Mouse (Mus musculus) brain, embryonic 14.5 days (tissue): ENCODE results near the gene Fanca. TPM values are rescaled to one million over a fixed set of nuclear protein-coding genes. Genes with fewer than 3 reads are reported as not detected.

Source experiments
- DNase-seq: peaks from one replicate; pipeline ENCODE4 v3.0.0-alpha.2; 2011; ENCODE audit warnings: low read depth
- CTCF ChIP-seq: fragments of 200-500 bp; IDR thresholded peaks from 2 replicates; pipeline ENCODE4 v1.5.1; 2012; ENCODE audit warnings: inconsistent platforms, mild to moderate bottlenecking, moderate library complexity, borderline replicate concordance; ENCODE audit not compliant: insufficient read depth, insufficient read length; ENCODE audit errors: extremely low read depth
- POLR2A ChIP-seq: fragments of 200-500 bp; IDR thresholded peaks from 2 replicates; pipeline ENCODE4 v1.6.1; 2012; ENCODE audit warnings: mild to moderate bottlenecking, inconsistent platforms, borderline replicate concordance; ENCODE audit not compliant: poor library complexity, insufficient read depth, insufficient read length, severe bottlenecking; ENCODE audit errors: extremely low read depth
- polyA plus RNA-seq: library from polyadenylated mRNA; depleted of rRNA; stranded (reverse); fragments of >200 nt; gene quantifications from 2 replicates; pipeline ENCODE4 v1.2.3, GENCODE M21; 2012

Fanca gene
- polyA plus RNA-seq, 1 experiment: 19.4 TPM

DNA sequence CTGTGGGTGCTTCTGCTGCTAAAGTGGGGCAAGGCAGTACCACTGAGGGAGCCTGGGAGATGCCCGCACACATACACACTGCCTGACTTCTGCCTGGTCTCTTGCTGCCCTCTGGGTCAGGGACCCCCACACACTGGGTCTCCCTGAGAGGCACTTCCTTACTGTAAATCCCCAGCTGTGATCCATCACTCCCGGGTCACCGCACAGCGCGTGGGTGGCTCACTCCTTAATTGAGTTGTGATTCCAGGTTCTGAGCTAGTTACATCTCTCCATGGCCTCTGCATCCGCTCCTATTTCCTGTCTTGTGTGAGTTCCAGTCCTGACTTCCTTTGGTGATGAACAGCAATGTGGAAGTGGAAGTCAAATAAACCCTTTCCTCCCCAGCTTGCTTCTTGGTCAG lies 12.3 kb upstream of the Fanca start:
- no peak for TF ChIP-seq POLR2A
- no peak for TF ChIP-seq CTCF
- no peak for DNase-seq

DNA sequence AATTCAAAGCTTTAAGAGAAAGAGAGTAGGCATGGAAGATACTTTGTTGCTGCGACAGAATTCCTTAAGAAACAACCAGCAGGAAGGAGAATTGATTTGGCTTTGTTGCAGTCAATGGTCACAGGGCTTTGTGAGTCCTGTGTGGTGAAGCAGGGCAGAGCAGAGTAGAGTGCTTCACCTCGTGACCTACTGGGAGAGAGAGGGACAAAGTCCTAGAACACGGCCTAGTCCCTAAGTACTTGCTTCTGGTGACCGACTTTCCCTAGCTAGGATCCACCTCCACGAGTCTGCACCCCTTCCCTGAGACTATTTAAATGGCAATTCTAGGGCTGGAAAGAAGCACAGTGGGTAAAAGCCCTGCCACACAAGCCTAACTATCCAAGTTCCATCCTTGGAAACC lies 11.6 kb upstream of the Fanca start:
- TF ChIP-seq POLR2A (no peak), CTCF (no peak)
- DNase-seq: no peak

DNA sequence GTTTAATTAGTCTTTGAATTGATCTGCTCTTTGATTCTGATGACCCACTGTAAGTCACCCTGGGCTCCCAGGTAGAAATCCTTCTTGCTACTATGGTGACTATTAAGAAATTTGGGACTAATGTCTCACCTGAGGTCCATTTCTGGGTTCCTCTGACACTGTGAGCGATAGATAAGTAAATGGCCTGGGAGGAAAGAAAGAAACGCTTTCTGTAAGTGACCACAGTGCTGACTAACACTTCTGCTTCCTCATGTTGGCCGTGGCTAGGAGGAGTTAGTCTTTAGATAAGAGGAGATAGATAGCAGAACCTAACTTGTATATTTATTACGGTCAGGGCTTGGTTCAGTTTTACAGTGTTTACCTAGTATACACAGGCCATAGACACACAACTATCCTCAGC lies 11.0 kb upstream of the Fanca start:
- no peak for DNase-seq
- no peak for TF ChIP-seq CTCF

DNA sequence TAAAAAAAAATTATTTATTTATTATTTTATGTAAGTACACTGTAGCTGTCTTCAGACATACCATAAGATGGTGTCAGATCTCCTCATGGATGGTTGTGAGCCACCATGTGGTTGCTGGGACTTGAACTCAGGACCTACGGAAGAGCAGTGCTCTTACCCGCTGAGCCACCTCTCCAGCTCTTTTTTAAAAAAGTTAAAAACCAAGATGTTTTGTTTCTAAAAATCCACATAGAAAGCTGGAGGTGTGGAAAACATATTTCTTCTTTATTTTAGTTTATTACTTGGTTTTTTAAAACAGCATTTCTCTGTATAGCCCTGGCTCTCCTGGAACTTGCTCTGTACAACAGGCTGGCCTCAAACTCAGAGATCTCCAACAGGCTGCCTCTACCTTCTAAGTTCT lies 10.2 kb upstream of the Fanca start:
- DNase-seq: no peak
- TF ChIP-seq POLR2A: no peak
- TF ChIP-seq CTCF: no peak

DNA sequence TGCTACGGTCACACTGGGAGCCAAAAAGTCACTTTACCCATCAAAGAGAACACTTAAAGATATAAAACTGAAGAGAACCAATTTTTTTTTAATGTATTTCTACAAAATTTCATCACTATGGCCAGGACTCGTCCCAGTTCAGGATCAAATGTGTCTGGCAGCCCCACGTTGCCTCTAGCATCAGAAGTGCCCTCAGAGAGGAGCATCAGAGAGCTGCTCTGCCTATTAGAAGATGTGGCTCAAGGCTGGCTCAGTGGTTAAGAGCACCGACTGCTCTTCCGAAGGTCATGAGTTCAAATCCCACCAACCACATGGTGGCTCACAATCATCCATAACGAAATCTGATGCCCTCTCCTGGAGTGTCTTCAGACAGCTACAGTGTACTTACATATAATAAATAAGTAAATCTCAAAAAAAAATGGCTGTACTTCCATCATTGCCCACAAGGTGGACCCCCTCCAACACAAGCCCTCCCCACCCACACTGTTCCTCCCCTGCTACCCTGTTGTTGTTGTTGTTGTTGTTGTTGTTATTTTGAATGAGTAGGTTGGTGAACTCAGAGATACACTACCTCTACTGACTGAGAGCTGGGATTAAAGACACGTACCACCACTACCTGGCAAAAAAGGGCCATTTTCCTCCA lies 1.3 kb upstream of the Fanca start:
- DNase-seq: peak; percentile 80
- no peak for TF ChIP-seq POLR2A
- TF ChIP-seq CTCF: peak; percentile 66; the same call in 1 of the 2 replicates

DNA sequence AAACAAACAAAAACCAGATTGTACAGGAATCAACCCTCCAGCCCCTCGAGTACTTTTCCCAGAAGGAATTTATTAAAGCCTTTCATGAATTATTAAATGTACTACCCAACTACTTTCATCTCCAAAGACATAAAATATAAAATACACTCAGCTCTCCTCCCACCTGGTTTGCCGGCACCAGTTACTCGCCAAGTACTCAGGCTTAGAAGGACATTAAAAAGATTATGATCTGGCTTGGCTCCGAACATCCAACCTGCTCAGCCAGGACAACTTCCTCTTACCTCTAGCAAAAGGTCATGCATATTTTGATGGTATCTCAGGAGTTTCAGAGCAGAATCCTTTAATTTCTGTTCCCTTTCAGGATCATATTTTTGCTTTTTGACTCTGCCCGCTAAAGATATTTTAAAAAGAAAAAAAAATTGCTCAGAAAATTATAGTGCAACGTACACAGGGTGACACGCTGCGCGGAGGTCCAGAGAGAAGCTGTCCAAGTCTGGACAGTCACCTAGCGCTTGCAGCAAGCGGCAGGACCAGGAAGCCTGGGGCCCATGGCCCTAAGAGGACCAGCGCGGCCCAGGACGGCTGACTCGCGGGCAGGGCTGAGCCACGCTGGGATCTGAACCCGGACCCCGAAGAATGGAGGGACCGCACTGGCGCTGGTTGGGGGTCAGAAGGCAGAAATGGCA lies 452 bp downstream of the Fanca start:
- DNase-seq: no peak
- TF ChIP-seq POLR2A (no peak), CTCF (no peak)

DNA sequence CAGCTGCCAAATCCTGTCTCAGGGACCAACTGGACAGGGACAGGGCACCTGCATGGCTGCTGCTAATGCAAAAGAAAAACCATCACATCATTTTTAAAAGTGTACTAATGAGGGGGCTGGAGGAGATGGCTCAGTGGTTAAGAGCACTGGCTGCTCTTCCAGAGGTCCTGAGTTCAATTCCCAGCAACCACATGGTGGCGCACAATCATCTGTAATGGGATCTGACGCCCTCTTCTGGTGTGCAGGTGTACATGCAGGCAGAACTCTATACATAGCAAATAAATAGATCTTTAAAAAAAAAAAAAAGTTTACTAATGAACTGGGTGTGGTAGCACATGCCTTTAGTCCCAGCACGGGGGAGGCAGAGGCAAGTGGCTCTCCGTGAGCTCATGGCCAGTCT lies 9.6 kb downstream of the Fanca start:
- no peak for DNase-seq
- no peak for TF ChIP-seq POLR2A
- TF ChIP-seq CTCF: peak; percentile 10; the same call in 1 of the 2 replicates

DNA sequence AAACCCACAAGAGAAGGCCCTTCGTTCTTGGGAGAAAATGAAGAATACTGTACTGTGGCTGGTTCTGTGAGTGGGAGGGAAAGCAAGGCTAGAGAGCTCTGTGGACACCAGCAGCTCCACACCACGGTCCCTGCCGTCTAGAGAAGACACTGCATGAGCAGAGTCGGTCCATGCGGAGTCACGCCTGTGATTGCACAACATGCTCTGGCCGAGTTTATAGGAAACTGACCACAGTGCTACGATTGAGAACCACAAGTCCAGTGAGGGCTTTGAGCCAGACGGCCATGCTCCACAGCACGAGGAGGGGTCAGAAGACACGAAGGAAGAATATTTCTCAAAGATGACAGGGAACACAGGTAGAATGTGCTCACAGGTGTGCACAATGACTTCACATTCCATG lies 20.1 kb downstream of the Fanca start:
- TF ChIP-seq CTCF (no peak), POLR2A (no peak)

DNA sequence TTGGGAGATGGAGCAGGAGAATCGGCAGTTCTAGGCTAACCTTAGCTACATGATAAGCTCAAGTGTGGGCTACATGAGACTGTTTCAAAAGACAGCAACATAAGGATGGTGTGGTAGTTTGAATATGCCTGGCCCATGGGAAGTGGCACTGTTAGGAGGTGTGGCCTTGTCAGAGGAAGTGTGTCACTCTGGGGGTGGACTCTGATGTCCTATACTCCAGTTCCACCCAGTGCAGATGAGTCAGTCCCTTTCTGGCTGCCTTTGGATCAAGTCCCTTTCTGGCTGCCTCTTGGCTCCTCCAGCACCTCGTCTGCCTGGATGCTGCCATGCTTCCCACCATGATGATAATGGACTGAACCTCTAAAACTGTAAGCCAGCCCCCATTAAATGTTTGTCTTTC lies 25.6 kb downstream of the Fanca start:
- no peak for DNase-seq
- TF ChIP-seq POLR2A (no peak), CTCF (no peak)

More for the DNA sequence above, 20.1 kb downstream of the Fanca start:
- DNase-seq: no peak

DNA sequence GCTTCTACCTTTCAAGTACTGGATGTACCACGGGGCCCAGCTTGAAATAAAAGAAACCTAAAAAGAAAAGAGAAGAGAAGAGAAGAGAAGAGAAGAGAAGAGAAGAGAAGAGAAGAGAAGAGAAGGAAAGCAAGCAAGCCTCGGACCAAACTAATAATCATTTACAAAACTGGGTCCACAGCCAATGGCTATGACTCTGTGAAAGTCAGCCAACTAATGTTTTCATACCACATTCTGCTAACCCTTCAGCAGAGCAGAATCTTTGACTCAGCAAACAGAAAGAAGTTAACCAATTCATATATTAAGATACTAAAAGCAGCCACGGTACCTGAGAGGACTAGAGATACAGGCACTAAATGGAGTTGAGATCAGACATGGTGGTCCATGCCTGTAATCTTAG lies 26.1 kb downstream of the Fanca start:
- no peak for DNase-seq
- TF ChIP-seq POLR2A (no peak), CTCF (no peak)

DNA sequence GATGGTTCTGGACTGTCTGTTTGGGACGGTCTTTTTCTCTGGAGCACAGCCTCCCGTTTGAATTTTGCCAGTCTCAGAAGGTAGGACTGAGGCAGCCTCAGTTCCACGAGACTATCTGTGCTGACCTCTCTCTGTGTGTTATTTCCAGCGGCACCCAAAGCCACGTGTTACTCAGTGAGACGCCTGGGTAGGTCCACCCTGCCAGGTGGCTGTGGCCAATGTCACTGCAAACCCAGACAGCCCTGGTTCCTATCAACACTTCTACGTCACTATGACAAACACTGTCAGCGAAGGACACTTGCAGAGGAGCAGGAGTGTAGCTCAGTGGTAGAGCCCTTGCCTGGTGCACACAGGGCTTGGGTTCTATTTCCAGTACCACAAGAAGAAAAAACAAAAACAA lies 26.7 kb downstream of the Fanca start:
- DNase-seq: no peak
- TF ChIP-seq POLR2A: no peak
- no peak for TF ChIP-seq CTCF

DNA sequence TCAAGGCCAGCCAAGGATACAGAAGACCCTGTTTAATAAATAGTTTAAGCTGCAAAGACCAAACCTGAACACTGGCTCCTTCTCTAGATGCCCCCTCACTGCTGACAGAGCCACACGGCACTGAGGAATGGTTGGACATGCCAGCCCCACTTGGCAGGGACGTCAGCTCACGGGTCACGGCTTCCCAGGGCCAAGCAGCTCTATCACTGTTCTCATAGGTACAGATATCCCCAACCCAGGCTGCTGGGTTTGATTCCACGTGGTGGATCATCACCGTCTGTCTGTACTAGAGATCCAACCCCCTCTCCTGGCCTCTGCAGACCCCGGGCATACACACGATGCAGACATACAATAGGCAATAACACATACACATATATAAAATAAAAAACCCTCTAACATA lies 27.7 kb downstream of the Fanca start:
- no peak for TF ChIP-seq CTCF
- TF ChIP-seq POLR2A: no peak

DNA sequence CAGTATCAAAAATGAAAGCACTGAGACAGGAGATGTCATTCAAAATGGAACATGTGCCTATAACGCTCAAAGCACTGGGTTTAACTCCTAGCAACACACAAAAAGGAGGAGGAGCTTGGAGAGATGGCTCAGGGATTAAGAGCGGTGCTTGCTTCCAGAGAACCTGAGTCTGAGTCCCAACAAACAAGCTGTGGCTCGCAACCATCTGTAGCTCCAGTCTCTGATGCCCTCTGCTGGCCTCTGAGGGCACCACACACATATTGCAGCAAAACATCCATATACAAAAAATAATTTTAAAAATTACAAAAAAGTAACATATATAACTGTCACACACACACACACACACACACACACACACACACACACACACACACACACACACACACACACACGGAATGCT lies 28.2 kb downstream of the Fanca start:
- peak; percentile 8 for DNase-seq
- TF ChIP-seq CTCF (peak; percentile 52; the same call in 1 of the 2 replicates), POLR2A (no peak)

More for the DNA sequence above, 27.7 kb downstream of the Fanca start:
- DNase-seq: no peak

DNA sequence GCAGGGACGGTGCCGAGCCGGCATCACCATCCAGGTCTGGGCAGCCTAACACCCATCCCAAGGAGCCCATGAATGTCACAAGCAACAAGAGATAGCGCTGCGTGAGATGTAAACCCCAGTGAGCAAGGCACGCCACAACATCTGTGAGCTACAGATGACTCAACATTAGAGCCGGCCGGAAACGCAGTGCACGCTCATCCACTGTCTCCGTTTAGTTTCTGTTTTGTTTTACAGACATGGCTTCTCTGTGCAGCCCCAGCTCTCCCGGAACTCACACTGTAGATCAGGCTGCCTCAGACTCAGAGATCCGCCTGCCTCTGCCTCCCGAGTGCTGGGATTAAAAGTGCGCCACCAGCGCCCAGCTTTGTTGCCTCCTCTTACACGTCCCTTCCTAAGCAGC lies 31.0 kb downstream of the Fanca start:
- TF ChIP-seq CTCF (no peak), POLR2A (no peak)
- no peak for DNase-seq
